Mouse (Mus musculus): ENCODE measurements around the gene Nus1. TPM values are rescaled to one million over a fixed set of nuclear protein-coding genes. Genes with fewer than 3 reads are reported as not detected.

Gene Nus1
- polyA plus RNA-seq, 1 experiment from 2014 or later, result 13.0 TPM

DNA sequence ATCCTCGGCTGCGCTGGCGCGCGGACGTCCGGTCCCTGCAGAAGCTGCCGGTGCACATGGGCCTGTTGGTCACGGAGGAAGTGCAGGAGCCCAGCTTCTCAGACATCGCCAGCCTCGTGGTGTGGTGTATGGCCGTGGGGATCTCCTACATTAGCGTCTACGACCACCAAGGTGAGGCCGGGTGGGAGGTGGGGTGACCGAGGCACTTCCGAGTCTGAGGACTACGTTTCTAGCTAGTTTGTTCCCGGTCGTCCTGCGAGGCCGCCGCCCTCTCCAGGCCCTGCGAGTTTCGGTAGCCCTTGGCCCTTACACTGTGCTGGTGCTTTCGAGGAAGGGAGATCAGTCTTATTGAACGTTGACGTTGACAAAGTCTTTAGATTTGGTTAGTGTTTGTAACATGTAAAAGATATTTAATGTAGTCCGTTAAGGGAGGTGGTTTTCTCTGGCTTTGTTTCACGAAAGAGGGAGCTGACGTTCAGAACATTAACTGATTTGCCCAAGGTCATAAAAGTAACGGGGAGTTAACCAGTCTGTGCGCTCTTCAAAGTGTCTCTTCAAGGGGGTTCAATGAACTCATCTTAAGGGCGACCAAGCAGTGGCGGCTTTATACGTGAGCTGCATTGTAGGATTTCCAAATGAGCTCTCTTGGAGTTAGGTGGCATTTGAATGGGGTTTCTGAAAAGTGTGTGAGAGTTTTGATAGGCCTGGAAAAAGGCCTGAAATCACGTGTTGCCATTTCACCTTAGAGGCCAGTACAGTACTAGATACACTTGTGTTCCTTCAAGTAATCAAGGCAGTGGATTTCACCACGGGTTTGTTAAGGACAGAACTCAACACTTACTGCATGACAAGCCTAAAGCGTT lies 882 bp downstream of the Nus1 start:
- 1% methylated on average over 39 of the region's 39 CpGs for WGBS

DNA sequence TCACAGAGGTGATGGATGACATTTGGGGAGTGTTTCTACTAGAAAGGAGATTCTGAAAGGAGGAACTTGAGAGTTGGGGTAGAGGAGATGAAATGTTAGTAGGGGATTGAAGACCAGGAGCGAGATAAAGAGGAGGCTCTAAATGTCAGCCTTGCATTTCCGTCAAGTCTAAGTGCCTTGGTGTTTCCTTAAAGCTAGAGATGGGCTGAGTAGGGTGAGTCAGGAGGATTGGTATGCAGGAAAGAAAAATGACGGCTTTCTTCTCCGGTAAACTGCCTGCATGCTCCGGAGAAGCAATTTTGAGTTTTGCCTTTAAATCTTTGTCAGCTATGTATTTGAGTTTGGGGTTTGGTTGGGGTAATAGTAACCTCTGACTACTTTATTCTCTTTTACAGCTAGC lies 1.6 kb downstream of the Nus1 start:
- 57% methylated on average over 5 of the region's 5 CpGs for WGBS
- Histone ChIP-seq H3K4me3 (replicated peaks) (peak overlapping the region; percentile 85), H3K27ac (replicated peaks) (no peak overlapping the region), H3K9ac (peak overlapping the region; percentile 76; the same call in 1 of the 2 replicates), H3K27me3 (no peaks in the 10 kb centered on the region), H3K36me3 (no peaks in the 10 kb centered on the region), H3K4me1 (peaks cover 19% of the 10 kb centered on the region; the same call in 1 of the 2 replicates), H3K4me2 (replicated peaks) (peak overlapping the region; percentile 54), H3K9me3 (replicated peaks) (no peaks in the 10 kb centered on the region)
- no peak for ATAC-seq (ENCODE audit: insufficient number of reproducible peaks, low FRiP score, low TSS enrichment, low read depth)

More for the DNA sequence above, 882 bp downstream of the Nus1 start:
- H3K9ac ChIP-seq, result peak overlapping the region; percentile 76
- H3K4me3 ChIP-seq (replicated peaks), result peak overlapping the region; percentile 85
- peaks cover 19% of the 10 kb centered on the region; the same call in 1 of the 2 replicates for H3K4me1 ChIP-seq
- H3K27me3 ChIP-seq, result no peaks in the 10 kb centered on the region
- no peaks in the 10 kb centered on the region for H3K9me3 ChIP-seq (replicated peaks)
- H3K36me3 ChIP-seq, result no peaks in the 10 kb centered on the region
- peak overlapping the region; percentile 93 for H3K27ac ChIP-seq (replicated peaks)
- H3K4me2 ChIP-seq (replicated peaks), result peak overlapping the region; percentile 54
- ATAC-seq (ENCODE audit: insufficient number of reproducible peaks, low FRiP score, low TSS enrichment, low read depth), result peak; percentile 39

DNA sequence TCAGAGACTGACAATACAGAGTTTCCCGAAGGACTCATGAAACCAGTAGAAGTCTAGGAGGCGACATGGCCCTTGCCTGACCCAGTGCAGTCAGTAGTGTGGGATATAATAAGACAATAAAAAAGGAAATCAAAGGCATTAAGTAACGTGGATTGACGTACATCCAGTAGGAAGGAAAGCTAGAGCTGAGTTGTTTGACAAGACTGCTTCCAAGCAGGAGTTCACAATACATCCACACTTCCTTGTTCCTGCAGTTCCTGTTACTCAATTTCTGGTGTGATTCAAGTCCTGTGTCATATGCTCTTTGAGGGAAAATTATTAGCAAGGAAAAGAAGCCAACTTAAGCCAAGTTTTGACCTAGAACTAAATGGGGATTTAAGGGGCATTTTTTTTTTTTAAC lies 2.1 kb downstream of the Nus1 start:
- peak overlapping the region; percentile 54; the same call in 1 of the 2 replicates for H3K4me2 ChIP-seq (replicated peaks)
- no peak overlapping the region for H3K27ac ChIP-seq (replicated peaks)
- peaks cover 19% of the 10 kb centered on the region; the same call in 1 of the 2 replicates for H3K4me1 ChIP-seq
- no peak overlapping the region for H3K9ac ChIP-seq
- H3K36me3 ChIP-seq, result no peaks in the 10 kb centered on the region
- H3K9me3 ChIP-seq (replicated peaks), result no peaks in the 10 kb centered on the region
- no peak for ATAC-seq (ENCODE audit: insufficient number of reproducible peaks, low FRiP score, low TSS enrichment, low read depth)
- 68% methylated on average over 4 of the region's 4 CpGs for WGBS
- H3K4me3 ChIP-seq (replicated peaks), result peak overlapping the region; percentile 85; the same call in 1 of the 2 replicates
- H3K27me3 ChIP-seq, result no peaks in the 10 kb centered on the region

DNA sequence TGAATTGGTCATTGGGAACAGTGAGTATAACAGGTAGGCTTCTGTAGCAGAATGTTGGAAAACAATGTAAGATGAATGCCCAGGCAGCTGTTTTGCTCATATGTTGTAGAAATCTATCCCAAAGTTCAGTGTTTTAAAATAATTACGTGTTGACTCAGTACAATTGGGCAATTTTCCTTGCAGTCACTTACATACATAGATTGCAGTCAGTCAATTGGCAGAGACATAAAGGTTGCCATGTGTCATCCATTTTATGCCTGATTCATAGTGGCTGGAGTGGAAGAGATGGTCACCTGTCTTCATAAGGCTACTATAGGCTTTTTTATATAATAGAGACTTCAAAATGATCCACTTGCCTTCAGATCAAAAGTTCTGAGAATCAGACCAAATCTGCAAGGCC lies 3.2 kb downstream of the Nus1 start:
- ATAC-seq (ENCODE audit: insufficient number of reproducible peaks, low FRiP score, low TSS enrichment, low read depth), result no peak
- H3K27me3 ChIP-seq, result no peaks in the 10 kb centered on the region

DNA sequence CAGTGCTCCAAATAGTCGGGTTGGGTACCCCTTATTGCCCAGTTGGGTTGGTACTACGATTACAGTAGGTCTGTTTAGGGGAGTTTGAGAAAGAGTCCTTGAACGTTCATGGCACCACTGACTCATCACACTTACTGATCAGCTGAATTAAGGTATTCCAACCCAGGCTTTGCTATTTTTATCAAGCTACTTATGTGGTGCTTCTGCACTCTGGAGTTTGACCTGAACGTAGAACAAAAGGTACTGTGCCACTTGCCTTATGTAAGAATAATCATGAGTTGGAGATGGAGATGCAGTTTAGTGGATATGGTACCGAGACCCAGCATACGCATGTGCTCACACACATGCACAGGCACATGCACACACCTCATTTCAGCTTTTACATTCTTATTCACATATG lies 4.4 kb downstream of the Nus1 start:
- ATAC-seq (ENCODE audit: insufficient number of reproducible peaks, low FRiP score, low TSS enrichment, low read depth), result no peak
- Histone ChIP-seq H3K27me3 (no peaks in the 10 kb centered on the region), H3K4me1 (peaks cover 15% of the 10 kb centered on the region; the same call in 1 of the 2 replicates), H3K36me3 (no peaks in the 10 kb centered on the region), H3K4me2 (replicated peaks) (no peak overlapping the region), H3K9me3 (replicated peaks) (no peaks in the 10 kb centered on the region), H3K27ac (replicated peaks) (no peak overlapping the region), H3K9ac (no peak overlapping the region), H3K4me3 (replicated peaks) (no peak overlapping the region)
- WGBS, result 84% methylated on average over 6 of the region's 6 CpGs

More for the DNA sequence above, 3.2 kb downstream of the Nus1 start:
- WGBS, result 78% methylated on average over 1 of the region's 1 CpGs
- no peak overlapping the region for H3K9ac ChIP-seq
- peaks cover 19% of the 10 kb centered on the region; the same call in 1 of the 2 replicates for H3K4me1 ChIP-seq
- H3K9me3 ChIP-seq (replicated peaks), result no peaks in the 10 kb centered on the region
- no peak overlapping the region for H3K4me3 ChIP-seq (replicated peaks)
- H3K36me3 ChIP-seq, result no peaks in the 10 kb centered on the region
- no peak overlapping the region for H3K27ac ChIP-seq (replicated peaks)
- no peak overlapping the region for H3K4me2 ChIP-seq (replicated peaks)

DNA sequence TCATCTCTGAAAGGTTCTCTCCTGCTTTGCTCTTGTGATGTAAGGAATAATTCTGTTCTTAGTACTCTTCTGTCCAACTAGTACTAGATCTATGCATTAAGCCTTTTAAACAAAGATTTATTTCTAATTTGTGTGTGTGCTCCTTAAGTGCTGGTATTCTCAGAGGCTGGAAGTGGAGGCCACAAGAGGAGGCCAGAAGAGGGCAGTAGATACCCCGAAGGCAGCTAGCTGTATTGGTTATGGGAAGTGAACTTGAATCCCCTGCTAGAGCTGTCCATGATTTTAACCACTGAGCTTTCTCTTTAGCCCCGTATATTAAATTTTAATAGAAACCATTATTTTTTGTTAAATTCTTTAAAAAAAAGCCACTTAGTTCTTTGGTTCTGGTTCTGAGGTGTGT lies 5.8 kb downstream of the Nus1 start:
- Histone ChIP-seq H3K4me1 (peaks cover 13% of the 10 kb centered on the region; the same call in 1 of the 2 replicates), H3K27ac (replicated peaks) (no peak overlapping the region), H3K36me3 (no peaks in the 10 kb centered on the region), H3K4me2 (replicated peaks) (no peak overlapping the region), H3K9ac (no peak overlapping the region), H3K4me3 (replicated peaks) (no peak overlapping the region), H3K27me3 (no peaks in the 10 kb centered on the region), H3K9me3 (replicated peaks) (no peaks in the 10 kb centered on the region)
- WGBS, result 77% methylated on average over 2 of the region's 2 CpGs
- no peak for ATAC-seq (ENCODE audit: insufficient number of reproducible peaks, low FRiP score, low TSS enrichment, low read depth)

DNA sequence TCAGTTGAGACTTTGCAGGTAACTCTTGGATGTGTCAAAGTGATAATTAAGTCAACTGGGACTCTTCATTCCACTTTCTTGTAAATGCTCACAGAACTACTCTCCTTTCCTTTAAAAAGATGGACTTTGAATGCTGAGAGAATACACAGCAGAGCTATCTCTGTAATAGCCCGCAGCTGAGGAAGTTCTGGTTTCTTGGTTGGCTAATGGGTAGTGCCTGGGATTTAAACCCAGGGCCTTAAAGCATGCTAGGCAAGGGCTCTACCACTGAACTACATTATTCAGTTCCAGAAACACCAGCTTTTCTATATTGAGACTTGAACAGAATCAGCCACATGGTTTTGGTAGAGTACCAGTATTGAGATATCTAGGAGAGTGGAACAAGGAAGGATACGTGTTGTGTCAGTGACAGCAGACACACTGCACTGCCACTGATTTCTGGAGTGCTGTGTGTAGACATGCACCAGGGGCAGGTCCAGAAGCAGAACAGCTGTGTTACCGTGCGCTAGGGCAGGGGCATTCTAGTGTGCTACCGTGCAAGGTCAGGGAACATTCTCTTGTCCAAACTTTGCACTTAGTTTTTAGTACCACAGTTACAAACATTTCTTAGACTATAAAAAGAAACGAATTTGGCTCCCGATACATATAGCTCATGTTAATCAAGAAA lies 9.1 kb downstream of the Nus1 start:
- Histone ChIP-seq H3K9ac (no peak overlapping the region), H3K27me3 (no peaks in the 10 kb centered on the region), H3K36me3 (peaks cover 13% of the 10 kb centered on the region), H3K4me2 (replicated peaks) (no peak overlapping the region), H3K4me3 (replicated peaks) (no peak overlapping the region), H3K9me3 (replicated peaks) (no peaks in the 10 kb centered on the region), H3K27ac (replicated peaks) (no peak overlapping the region), H3K4me1 (no peaks in the 10 kb centered on the region)
- WGBS, result 82% methylated on average over 7 of the region's 7 CpGs
- ATAC-seq (ENCODE audit: insufficient number of reproducible peaks, low FRiP score, low TSS enrichment, low read depth), result no peak

DNA sequence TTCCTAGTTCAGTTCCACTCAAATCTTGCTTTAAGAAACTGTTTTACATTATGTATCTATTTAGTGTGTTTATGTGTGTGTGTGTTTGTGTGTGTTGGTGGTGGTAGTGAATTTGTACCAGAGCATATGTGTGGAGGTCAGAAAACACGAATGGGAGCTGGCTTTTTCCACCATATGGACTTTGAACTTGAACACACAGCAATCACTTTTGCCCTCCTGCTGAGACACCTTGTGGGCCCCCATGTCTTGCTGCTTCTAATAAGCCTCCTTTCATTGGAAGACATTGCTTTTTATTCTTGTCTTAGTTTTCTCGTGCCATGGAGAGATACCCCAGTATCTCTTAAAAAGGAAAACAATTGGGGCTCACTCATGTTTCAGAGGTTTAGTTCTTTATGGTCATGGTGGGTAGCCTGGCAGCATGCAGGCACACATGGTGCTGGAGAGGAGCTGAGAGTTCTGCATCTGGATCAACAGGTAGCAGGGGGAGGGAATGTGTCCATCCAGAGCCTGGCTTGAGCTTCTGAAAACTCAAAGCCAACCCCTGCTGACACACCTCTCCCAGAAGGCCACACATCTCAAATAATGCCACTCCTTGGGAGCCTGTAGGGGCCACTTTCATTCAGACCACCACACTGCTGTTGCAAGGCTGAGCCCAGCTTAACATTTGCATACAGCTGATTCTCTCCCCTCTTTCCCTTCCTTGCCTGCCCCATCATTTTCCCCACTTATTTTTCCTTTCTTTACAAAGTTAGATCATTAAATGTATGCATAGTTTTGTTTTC lies 10.5 kb downstream of the Nus1 start:
- 58% methylated on average over 2 of the region's 2 CpGs for WGBS
- H3K4me1 ChIP-seq, result no peaks in the 10 kb centered on the region

DNA sequence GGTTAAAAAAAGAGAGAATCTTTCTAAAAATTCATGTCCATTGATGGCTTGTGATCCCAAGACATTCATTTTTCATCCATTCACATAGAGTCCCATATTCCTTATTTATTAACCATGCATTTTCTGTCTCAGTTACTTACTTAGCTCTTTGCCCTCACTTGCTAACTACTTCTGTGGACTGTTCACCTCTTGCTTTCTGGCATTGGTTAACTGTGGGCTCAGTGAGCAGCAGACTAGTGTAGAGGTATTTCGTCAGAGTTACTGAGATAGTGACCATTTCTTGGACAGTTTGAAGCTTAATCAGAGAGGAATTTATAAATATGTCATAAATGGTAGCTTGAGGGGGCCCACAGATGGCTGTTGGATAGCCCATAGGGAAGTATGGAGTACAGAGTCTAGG lies 13.6 kb downstream of the Nus1 start:
- Histone ChIP-seq H3K9ac (no peak overlapping the region), H3K4me1 (no peaks in the 10 kb centered on the region), H3K27ac (replicated peaks) (no peak overlapping the region), H3K36me3 (peaks cover 49% of the 10 kb centered on the region), H3K27me3 (no peaks in the 10 kb centered on the region), H3K9me3 (replicated peaks) (no peaks in the 10 kb centered on the region), H3K4me2 (replicated peaks) (no peak overlapping the region), H3K4me3 (replicated peaks) (no peak overlapping the region)
- WGBS, result 86% methylated on average over 1 of the region's 1 CpGs
- ATAC-seq (ENCODE audit: insufficient number of reproducible peaks, low FRiP score, low TSS enrichment, low read depth), result no peak

More for the DNA sequence above, 10.5 kb downstream of the Nus1 start:
- ATAC-seq (ENCODE audit: insufficient number of reproducible peaks, low FRiP score, low TSS enrichment, low read depth), result no peak
- H3K36me3 ChIP-seq, result peaks cover 23% of the 10 kb centered on the region
- H3K27ac ChIP-seq (replicated peaks), result no peak overlapping the region
- no peak overlapping the region for H3K4me3 ChIP-seq (replicated peaks)
- no peaks in the 10 kb centered on the region for H3K27me3 ChIP-seq
- no peak overlapping the region for H3K9ac ChIP-seq
- H3K9me3 ChIP-seq (replicated peaks), result no peaks in the 10 kb centered on the region
- no peak overlapping the region for H3K4me2 ChIP-seq (replicated peaks)

DNA sequence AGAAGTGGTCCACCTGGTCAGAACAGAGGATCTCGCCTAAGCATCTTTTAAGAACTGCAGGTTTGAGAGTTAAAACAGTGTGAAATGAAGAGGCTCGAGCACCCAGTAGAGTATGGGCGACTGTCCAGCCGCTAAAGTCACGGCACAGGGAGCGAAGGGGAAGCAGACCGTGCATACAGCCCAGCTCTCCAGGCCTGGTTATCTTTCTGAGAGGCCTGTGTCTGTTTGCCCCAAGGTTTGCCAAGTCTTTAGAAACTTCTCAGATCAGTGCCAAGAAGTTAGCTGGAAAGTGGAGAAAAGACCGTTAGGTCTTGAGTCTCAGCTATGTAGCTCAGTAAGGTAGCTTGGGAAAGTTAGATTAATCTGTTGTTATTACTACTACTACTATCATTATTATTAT lies 17.5 kb downstream of the Nus1 start:
- no peak overlapping the region for H3K4me3 ChIP-seq (replicated peaks)
- no peaks in the 10 kb centered on the region for H3K4me1 ChIP-seq
- no peak overlapping the region for H3K27ac ChIP-seq (replicated peaks)
- H3K9ac ChIP-seq, result no peak overlapping the region
- no peak for ATAC-seq (ENCODE audit: insufficient number of reproducible peaks, low FRiP score, low TSS enrichment, low read depth)
- no peak overlapping the region for H3K4me2 ChIP-seq (replicated peaks)
- H3K36me3 ChIP-seq, result peaks cover 71% of the 10 kb centered on the region
- WGBS, result 92% methylated on average over 8 of the region's 8 CpGs
- no peaks in the 10 kb centered on the region for H3K9me3 ChIP-seq (replicated peaks)
- H3K27me3 ChIP-seq, result no peaks in the 10 kb centered on the region

DNA sequence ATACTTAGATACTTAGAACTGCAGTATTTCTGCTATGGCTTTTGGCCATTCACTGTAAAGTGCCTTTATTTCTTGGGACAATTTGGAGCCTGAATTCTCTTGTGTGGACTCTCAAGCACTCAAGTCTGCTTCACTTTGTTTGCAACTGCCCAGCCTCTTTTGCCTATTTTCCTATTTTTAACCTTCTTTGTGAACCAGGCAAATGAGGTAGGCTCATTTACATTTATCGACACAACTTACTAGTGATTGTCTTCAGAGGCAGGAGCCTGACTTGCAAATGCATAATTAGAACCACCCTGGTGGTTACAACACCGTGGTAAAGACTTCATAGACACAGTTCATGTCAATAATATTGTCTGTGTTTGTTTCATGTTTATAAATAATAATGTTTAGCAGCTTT lies 43.3 kb downstream of the Nus1 start:
- Histone ChIP-seq H3K4me2 (replicated peaks) (no peak overlapping the region), H3K36me3 (no peaks in the 10 kb centered on the region), H3K27ac (replicated peaks) (no peak overlapping the region), H3K9ac (no peak overlapping the region), H3K9me3 (replicated peaks) (no peaks in the 10 kb centered on the region), H3K4me3 (replicated peaks) (no peak overlapping the region), H3K4me1 (no peaks in the 10 kb centered on the region), H3K27me3 (no peaks in the 10 kb centered on the region)
- ATAC-seq (ENCODE audit: insufficient number of reproducible peaks, low FRiP score, low TSS enrichment, low read depth), result no peak
- 60% methylated on average over 2 of the region's 2 CpGs for WGBS
